Mouse (Mus musculus): Measurements from ENCODE around the gene 1700017B05Rik. TPM values are rescaled to one million over a fixed set of nuclear protein-coding genes. Genes with fewer than 3 reads are reported as not detected.

1700017B05Rik gene
- polyA plus RNA-seq, 1 experiment from 2014 or later = 10.1 TPM

- WGBS (ENCODE audit: insufficient replicate concordance) = under 1% methylated on average over 26 of the region's 26 CpGs
Measured at GRCm38 (mm10) chr9:57261516-57261912, 898 bp downstream of the 1700017B05Rik start.

GRCm38 (mm10) chr9:57260940-57261339 lies 1.5 kb downstream of the 1700017B05Rik start:
- Histone ChIP-seq H3K4me1 (ENCODE audit: insufficient read depth) (peaks cover 26% of the 10 kb centered on the region), H3K27me3 (ENCODE audit: insufficient read depth, low read length) (no peaks in the 10 kb centered on the region), H3K36me3 (replicated peaks; ENCODE audit: insufficient read depth, low read length) (peaks cover 33% of the 10 kb centered on the region), H3K4me2 (ENCODE audit: low read depth, low read length) (peak overlapping the region; percentile 91), H3K9me3 (ENCODE audit: low read length) (no peaks in the 10 kb centered on the region), H3K9ac (replicated peaks) (peak overlapping the region; percentile 94), H3K4me3 (ENCODE audit: low read depth, low read length) (peak overlapping the region; percentile 81), H3K27ac (ENCODE audit: low read depth) (peak overlapping the region; percentile 93)
- WGBS (ENCODE audit: insufficient replicate concordance) = 17% methylated on average over 12 of the region's 12 CpGs
- TF ChIP-seq EP300 (IDR thresholded peaks at IDR 0.05; ENCODE audit: low read depth) = no peak
- DNase-seq (peak; percentile 53), ATAC-seq (no peak)

More at GRCm38 (mm10) chr9:57261516-57261912, 898 bp downstream of the 1700017B05Rik start:
- no peaks in the 10 kb centered on the region for H3K9me3 ChIP-seq (ENCODE audit: low read length)
- peaks cover 26% of the 10 kb centered on the region for H3K4me1 ChIP-seq (ENCODE audit: insufficient read depth)
- H3K27me3 ChIP-seq (ENCODE audit: insufficient read depth, low read length) = no peaks in the 10 kb centered on the region
- peak overlapping the region; percentile 91 for H3K4me2 ChIP-seq (ENCODE audit: low read depth, low read length)
- H3K4me3 ChIP-seq (ENCODE audit: low read depth, low read length) = peak overlapping the region; percentile 81
- ATAC-seq (peak; percentile 28), DNase-seq (peak; percentile 78)
- TF ChIP-seq EP300 (IDR thresholded peaks at IDR 0.05; ENCODE audit: low read depth) = no peak
- H3K9ac ChIP-seq (replicated peaks) = peak overlapping the region; percentile 94
- H3K36me3 ChIP-seq (replicated peaks; ENCODE audit: insufficient read depth, low read length) = peaks cover 28% of the 10 kb centered on the region
- H3K27ac ChIP-seq (ENCODE audit: low read depth) = peak overlapping the region; percentile 93

- peak; percentile 94 for DNase-seq
- peaks cover 19% of the 10 kb centered on the region for H3K4me1 ChIP-seq (ENCODE audit: insufficient read depth)
- peak; percentile 26 for ATAC-seq
- H3K4me2 ChIP-seq (ENCODE audit: low read depth, low read length) = peak overlapping the region; percentile 91
- H3K9me3 ChIP-seq (ENCODE audit: low read length) = no peaks in the 10 kb centered on the region
- peak overlapping the region; percentile 93; the same call in 1 of the 2 replicates for H3K27ac ChIP-seq (ENCODE audit: low read depth)
- peaks cover 41% of the 10 kb centered on the region for H3K36me3 ChIP-seq (replicated peaks; ENCODE audit: insufficient read depth, low read length)
- H3K27me3 ChIP-seq (ENCODE audit: insufficient read depth, low read length) = no peaks in the 10 kb centered on the region
- no peak overlapping the region for H3K9ac ChIP-seq (replicated peaks)
- WGBS (ENCODE audit: insufficient replicate concordance) = 1% methylated on average over 3 of the region's 3 CpGs
- TF ChIP-seq CTCF (IDR thresholded peaks at IDR 0.05; ENCODE audit: low read depth) = peak; percentile 100
- TF ChIP-seq EP300 (IDR thresholded peaks at IDR 0.05; ENCODE audit: low read depth) = no peak
- peak overlapping the region; percentile 81; the same call in 1 of the 2 replicates for H3K4me3 ChIP-seq (ENCODE audit: low read depth, low read length)
Measured at GRCm38 (mm10) chr9:57259736-57260135, 2.7 kb downstream of the 1700017B05Rik start.

- no peak for TF ChIP-seq EP300 (IDR thresholded peaks at IDR 0.05; ENCODE audit: low read depth)
- no peak for TF ChIP-seq CTCF (IDR thresholded peaks at IDR 0.05; ENCODE audit: low read depth)
- Histone ChIP-seq H3K27ac (ENCODE audit: low read depth) (no peak overlapping the region), H3K27me3 (ENCODE audit: insufficient read depth, low read length) (no peaks in the 10 kb centered on the region), H3K4me3 (ENCODE audit: low read depth, low read length) (no peak overlapping the region), H3K9me3 (ENCODE audit: low read length) (no peaks in the 10 kb centered on the region), H3K4me2 (ENCODE audit: low read depth, low read length) (no peak overlapping the region), H3K9ac (replicated peaks) (no peak overlapping the region), H3K4me1 (ENCODE audit: insufficient read depth) (peaks cover 18% of the 10 kb centered on the region), H3K36me3 (replicated peaks; ENCODE audit: insufficient read depth, low read length) (peaks cover 59% of the 10 kb centered on the region)
- DNase-seq (no peak), ATAC-seq (no peak)
- 94% methylated on average over 9 of the region's 9 CpGs for WGBS (ENCODE audit: insufficient replicate concordance)
Measured at GRCm38 (mm10) chr9:57257627-57258026, 4.8 kb downstream of the 1700017B05Rik start.

- TF ChIP-seq CTCF (IDR thresholded peaks at IDR 0.05; ENCODE audit: low read depth) = no peak
- no peak for TF ChIP-seq EP300 (IDR thresholded peaks at IDR 0.05; ENCODE audit: low read depth)
- no peak for ATAC-seq
- Histone ChIP-seq H3K4me3 (ENCODE audit: low read depth, low read length) (no peak overlapping the region), H3K4me1 (ENCODE audit: insufficient read depth) (peaks cover 18% of the 10 kb centered on the region), H3K27me3 (ENCODE audit: insufficient read depth, low read length) (no peaks in the 10 kb centered on the region), H3K27ac (ENCODE audit: low read depth) (no peak overlapping the region), H3K9ac (replicated peaks) (no peak overlapping the region), H3K9me3 (ENCODE audit: low read length) (no peaks in the 10 kb centered on the region), H3K4me2 (ENCODE audit: low read depth, low read length) (no peak overlapping the region), H3K36me3 (replicated peaks; ENCODE audit: insufficient read depth, low read length) (peaks cover 67% of the 10 kb centered on the region)
- 95% methylated on average over 11 of the region's 11 CpGs for WGBS (ENCODE audit: insufficient replicate concordance)
- DNase-seq = no peak
Measured at GRCm38 (mm10) chr9:57256861-57257260, 5.6 kb downstream of the 1700017B05Rik start.

GRCm38 (mm10) chr9:57256309-57256708 lies 6.1 kb downstream of the 1700017B05Rik start:
- ATAC-seq = no peak
- Histone ChIP-seq H3K4me2 (ENCODE audit: low read depth, low read length) (no peak overlapping the region), H3K4me3 (ENCODE audit: low read depth, low read length) (no peak overlapping the region), H3K36me3 (replicated peaks; ENCODE audit: insufficient read depth, low read length) (peaks cover 73% of the 10 kb centered on the region), H3K4me1 (ENCODE audit: insufficient read depth) (peaks cover 18% of the 10 kb centered on the region), H3K9me3 (ENCODE audit: low read length) (no peaks in the 10 kb centered on the region), H3K27me3 (ENCODE audit: insufficient read depth, low read length) (no peaks in the 10 kb centered on the region), H3K9ac (replicated peaks) (no peak overlapping the region), H3K27ac (ENCODE audit: low read depth) (no peak overlapping the region)
- TF ChIP-seq EP300 (IDR thresholded peaks at IDR 0.05; ENCODE audit: low read depth) (no peak), CTCF (IDR thresholded peaks at IDR 0.05; ENCODE audit: low read depth) (no peak)
- no peak for DNase-seq
- WGBS (ENCODE audit: insufficient replicate concordance) = 96% methylated on average over 20 of the region's 20 CpGs
